Mouse (Mus musculus): ENCODE data around the gene Glipr1l1. TPM values are rescaled to one million over a fixed set of nuclear protein-coding genes. Genes with fewer than 3 reads are reported as not detected.
"Not testable (repeated sequence)": the region's sequence is repeated elsewhere in the genome, so short reads cannot be mapped to it uniquely, and the experiment has no call there.

The Glipr1l1 gene
- polyA plus RNA-seq, 1 experiment: not detected

GRCm38 (mm10) chr10:112110401-112110800 lies 50.4 kb downstream of the Glipr1l1 start:
- Histone ChIP-seq H3K4me1 (ENCODE audit: control insufficient read depth, insufficient read depth, low read length) (no peaks in the 10 kb centered on the region), H3K27ac (ENCODE audit: insufficient read depth, low read depth, low read length) (no peak overlapping the region), H3K4me3 (ENCODE audit: insufficient read depth, low read length) (no peak overlapping the region)
- TF ChIP-seq CTCF (IDR thresholded peaks at IDR 0.05; ENCODE audit: low read depth, low read length): no peak

DNA sequence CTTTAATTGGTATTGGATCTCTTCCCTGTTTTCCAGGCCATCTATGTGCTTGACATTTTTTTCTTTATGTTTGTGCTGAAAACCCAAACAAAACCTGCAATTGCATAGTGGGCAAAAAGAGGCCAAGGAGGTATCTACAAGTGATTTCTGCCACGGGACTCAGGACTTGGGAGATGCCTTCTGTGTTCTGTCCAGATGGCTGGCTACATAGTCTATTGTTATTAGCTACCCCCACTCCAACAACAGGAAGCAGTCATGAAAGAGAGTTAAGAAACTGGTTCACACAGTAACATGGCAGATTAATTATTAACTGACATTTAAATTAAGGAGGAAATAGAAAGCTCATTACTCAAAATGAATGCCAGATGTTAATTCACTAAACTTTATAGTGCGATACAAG lies 65.1 kb downstream of the Glipr1l1 start:
- H3K4me3 ChIP-seq (ENCODE audit: insufficient read depth, low read length); H3K27ac ChIP-seq (ENCODE audit: insufficient read depth, low read depth, low read length); H3K4me1 ChIP-seq (ENCODE audit: control insufficient read depth, insufficient read depth, low read length): not testable (repeated sequence)

DNA sequence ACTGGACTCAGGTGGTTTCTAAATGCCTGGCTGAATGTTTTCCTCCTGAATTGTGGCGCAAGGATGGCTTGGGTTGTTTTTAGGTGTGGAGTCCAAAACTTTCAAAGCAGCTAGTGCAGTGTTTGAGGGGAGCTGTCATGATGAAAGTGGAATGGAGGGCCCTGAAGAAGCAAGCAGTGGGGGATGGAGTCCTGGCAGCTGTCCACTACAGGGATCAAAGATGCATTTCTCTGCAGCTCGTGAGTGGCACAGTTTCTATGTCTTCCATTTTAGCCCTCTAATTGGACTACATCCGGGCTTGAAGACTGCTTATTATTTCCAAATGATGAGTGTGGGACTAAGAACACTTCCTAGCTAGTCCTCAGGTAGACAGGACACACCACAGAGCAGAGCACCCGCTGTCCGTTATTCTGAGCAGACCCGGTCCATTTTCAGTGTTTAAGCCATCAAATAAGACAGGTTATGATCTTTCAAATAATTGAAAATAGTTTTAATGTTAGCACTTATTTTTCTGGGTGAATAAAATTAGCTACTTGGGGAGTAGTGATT lies 67.8 kb downstream of the Glipr1l1 start:
- not testable (repeated sequence) for H3K4me1 ChIP-seq (ENCODE audit: control insufficient read depth, insufficient read depth, low read length); H3K4me3 ChIP-seq (ENCODE audit: insufficient read depth, low read length)

More for the DNA sequence above, 67.8 kb downstream of the Glipr1l1 start:
- not testable (repeated sequence) for H3K27ac ChIP-seq (ENCODE audit: insufficient read depth, low read depth, low read length)

Other genes with a start within 250 kb of the Glipr1l1 start
- gene Krr1, start 87.5 kb upstream of the Glipr1l1 start, polyA plus RNA-seq (2012; ENCODE audit: insufficient read depth, insufficient read length, missing spikeins): 16.8 and 19.4 TPM in 2 replicates
- 788 and 790 TPM in 2 replicates for gene Glipr1, start 57.6 kb upstream of the Glipr1l1 start, polyA plus RNA-seq (2012; ENCODE audit: insufficient read depth, insufficient read length, missing spikeins)
- gene Glipr1l2, start 23.2 kb downstream of the Glipr1l1 start, polyA plus RNA-seq (2012; ENCODE audit: insufficient read depth, insufficient read length, missing spikeins): not detected in 2 replicates
- gene Glipr1l3, start 100.1 kb downstream of the Glipr1l1 start, polyA plus RNA-seq (2012; ENCODE audit: insufficient read depth, insufficient read length, missing spikeins): not detected in 2 replicates
- not detected in 2 replicates for gene Caps2, start 103.4 kb downstream of the Glipr1l1 start, polyA plus RNA-seq (2012; ENCODE audit: insufficient read depth, insufficient read length, missing spikeins)
- gene Kcnc2, start 210.9 kb downstream of the Glipr1l1 start, polyA plus RNA-seq (2012; ENCODE audit: insufficient read depth, insufficient read length, missing spikeins): not detected in 2 replicates

Data from bone marrow macrophage, adult 2 months (primary cell).